Mouse (Mus musculus) retina, postnatal 1 day (tissue): Measurements from ENCODE around the gene Cul4a.
A peak's percentile ranks its signal among the peaks of the same experiment; 100 is the strongest.

Experiments
- DNase-seq: peaks from one replicate; pipeline ENCODE4 v3.0.0-alpha.2; 2012

The Cul4a gene

DNA sequence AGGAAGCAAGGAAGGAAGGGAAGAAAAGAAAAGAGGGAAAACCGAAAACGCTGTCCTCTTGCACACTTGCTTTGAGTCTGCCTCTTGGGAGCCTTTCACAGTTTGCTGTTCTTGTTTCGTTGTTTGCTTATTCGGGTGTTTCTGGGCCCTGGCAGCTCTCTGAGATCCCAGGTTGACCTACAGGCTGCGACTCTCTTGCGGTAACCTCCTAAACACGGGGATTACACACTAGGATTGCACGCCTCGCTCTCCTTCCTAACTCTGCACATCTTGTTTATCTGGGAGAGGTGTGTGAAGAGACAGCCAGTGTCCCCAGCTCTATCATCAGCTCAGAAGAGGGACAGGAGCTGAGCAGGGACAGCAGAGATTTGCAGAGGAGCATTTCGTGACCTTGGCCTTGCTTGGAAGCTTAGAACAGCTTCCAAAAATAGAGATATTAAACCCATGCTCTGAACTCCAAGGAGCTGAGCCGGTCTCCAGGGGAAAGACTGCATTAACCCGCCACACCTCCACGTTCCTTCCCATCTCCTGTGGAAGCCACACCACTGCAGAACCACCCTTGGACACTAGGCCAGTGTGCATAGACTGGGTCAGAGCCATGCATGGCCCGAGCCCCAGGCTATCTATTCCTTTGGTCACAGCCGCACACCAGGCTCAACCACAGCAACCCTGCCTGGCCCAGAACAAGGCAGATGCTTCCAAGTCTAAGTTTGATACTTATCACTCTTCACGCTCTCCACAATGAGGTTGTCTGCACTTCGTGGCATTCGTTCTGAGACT, 75.7 kb downstream of the Cul4a start:
- no peak for DNase-seq

DNA sequence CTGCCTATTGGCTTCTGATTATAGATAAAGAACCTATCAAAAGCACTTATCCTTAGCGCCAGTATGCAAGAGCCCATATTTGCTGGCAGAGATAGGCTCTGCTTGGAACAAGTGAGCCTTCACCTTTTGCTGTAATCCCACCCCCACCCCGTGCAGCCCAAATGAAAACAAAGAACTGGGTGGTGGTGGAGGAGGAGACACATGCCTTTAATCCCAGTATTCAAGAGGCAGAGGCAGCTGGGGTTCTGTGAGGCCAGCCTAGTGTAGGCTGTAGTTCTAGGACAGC, 76.2 kb downstream of the Cul4a start:
- no peak for DNase-seq

DNA sequence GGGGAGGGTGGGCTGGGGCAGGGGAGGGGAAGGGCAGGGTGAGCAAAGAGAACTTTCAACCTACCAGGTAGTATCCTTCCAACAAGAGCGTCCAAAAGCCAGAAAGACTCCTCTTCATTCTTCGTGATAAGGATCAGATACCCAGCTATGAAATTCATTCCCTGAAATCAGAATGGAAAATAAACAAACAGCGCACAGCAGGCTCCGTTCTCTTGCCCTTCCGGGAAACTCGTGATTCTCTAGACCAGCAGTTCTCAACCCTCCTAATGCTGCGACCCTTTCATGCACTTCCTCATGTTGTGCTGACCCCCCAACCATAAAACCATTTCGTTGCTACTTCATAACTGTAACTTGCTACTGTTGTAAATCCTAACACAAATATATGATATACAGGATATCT, 81.4 kb downstream of the Cul4a start:
- DNase-seq = no peak

DNA sequence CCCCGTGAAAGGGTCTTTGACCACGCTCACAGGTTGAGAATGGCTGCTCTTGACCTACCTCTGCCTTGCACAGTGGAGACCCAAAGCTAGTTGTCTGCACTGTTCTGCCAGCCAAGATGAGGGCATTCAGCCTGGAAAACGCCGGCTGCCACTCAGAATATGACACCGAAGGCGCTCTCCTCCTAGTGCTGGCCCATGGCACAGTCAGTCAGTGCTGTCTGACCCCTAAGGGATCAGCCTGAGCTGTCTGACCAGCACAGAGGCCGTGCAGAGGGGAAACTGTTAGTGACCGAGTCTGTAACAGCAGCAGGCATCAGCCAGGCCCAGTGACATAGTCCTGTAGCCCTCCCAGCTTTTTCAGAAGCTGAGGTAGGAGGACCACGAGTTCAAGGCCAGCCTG, 81.8 kb downstream of the Cul4a start:
- DNase-seq = no peak

DNA sequence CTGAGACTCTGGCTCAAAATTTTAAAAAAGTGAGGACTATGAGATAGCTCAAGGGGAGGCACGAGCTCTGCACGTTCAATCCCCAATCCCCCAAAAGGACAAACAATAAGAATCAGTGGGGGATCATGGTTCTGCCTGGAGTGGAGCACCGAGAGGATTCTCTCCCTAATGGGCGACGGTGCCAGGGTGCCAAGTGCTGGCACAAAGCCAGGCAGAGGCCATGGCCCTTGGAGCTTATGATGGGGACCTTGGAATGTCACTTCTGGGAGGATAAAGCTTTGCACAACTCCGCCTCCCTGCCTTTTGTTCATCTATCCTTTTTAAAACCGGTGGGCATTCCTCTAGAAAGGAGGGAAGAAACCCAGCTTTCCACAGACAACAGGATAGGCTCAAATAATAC, 82.2 kb downstream of the Cul4a start:
- DNase-seq = no peak

DNA sequence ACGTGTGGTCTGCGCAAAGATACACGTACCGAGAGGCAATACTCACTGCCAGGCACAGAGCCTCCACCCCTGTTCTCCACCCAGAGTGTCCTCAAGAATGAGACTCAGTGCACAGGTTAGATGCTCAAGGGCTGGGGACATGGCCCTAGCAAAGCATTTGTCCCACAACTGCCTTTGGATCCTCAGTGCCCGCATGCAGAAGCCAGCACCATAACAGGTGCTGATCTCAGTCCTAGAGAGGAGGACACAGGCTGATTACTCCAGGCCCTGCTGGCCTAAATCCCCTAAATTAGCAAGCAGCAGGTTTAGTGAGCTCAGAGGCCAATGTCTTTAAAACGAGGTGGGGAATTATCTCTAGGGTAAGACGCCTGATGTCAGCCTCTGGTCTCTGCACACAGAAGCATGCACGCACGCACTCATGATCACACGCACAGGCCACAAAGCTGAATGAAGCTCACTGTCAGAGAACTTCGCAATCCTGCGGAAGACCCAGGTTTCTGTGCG, 82.7 kb downstream of the Cul4a start:
- peak; percentile 22 for DNase-seq

DNA sequence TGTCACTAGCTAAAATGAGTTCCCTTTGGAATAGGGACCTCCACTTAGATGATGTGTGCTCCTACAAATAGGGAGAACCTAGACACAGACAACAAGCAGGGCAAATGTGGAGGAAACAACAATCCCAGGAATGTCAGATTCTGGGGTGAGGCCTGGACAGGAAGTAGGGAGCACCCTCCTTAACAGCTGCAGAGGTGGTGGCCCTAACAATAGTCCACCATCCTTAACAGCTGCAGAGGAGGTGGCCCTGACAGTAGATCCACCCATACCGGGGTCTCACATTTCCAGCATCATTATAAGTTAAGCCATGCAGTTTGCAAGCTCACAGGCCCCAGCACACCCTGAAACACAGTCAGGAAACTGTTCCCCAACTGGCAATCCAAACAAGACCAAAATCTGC, 83.4 kb downstream of the Cul4a start:
- no peak for DNase-seq

DNA sequence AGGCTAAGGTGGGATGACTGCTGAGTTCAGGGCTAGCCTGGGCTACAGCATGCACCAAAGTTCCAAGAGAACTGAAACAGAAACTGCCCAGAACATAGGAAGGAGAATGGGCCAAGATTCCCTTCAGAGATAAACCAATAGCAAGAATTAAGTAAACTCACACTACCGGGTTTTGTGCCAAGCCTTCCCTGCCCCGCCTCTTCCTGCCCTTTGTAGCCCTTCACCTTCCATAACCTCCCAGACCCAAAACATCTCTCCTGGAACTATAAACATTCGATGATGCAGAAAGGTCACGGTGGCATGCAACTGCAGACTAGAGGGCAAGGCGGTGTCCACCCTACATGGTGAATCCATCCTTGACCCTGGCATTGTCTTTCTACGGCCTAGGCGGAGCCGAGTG, 84.8 kb downstream of the Cul4a start:
- DNase-seq = no peak

DNA sequence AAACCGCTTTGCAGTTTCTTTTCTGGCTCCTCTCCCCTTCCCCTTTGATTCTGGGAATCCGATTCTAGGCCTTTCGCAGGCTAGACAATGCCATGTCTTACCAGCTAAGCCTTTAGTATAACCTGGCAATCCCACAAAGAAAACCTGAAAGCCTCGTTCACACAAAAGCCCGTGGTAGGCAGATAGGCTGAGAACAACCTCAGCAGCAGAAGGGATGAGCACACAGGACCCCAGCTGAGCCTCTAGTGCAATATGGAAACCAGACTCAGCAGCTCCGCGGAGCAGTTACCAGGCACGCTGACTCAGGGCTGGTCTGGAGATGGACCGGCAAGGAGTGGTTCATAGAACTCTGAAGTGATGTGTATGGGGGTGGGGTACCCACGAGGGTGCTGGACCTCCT, 89.4 kb downstream of the Cul4a start:
- DNase-seq = no peak

DNA sequence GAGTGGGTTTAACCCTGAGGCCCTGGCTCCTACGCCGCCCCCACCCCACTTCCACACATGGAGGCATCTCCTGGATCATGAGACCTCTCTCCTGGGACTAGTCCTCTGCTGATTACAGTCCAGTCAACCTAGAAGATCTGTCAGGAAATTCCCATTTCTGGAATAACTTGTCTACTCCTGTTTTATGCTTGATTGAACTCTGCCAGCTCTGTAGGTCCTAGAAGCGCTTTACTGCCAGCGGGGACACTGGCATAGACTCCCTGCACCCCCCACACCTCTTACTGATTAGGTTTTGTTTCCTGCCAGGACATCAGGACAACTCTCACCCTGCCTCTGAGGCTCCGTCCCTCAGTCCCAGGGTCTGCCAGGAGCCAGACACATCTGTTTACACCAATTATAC, 92.1 kb downstream of the Cul4a start:
- DNase-seq = peak; percentile 62
